Mouse (Mus musculus) G1E (cell line): Measurements from ENCODE around the gene Pnck.

Experiments used
- CTCF ChIP-seq: IDR thresholded peaks from 2 replicates; pipeline ENCODE4 v1.5.1; 2012; ENCODE audit warnings: low read depth, low read length, inconsistent platforms, mixed read lengths
- GATA1 ChIP-seq: IDR thresholded peaks from 2 replicates; pipeline ENCODE4 v1.6.1; 2012; ENCODE audit warnings: borderline replicate concordance, low read length, inconsistent platforms, mixed read lengths
- POLR2AphosphoS5 ChIP-seq: IDR thresholded peaks from 2 replicates; pipeline ENCODE4 v1.6.1; 2012; ENCODE audit warnings: low read depth, low read length, inconsistent platforms; ENCODE audit not compliant: insufficient replicate concordance

- TF ChIP-seq CTCF: no peak
- no peak for TF ChIP-seq POLR2AphosphoS5
- no peak for TF ChIP-seq GATA1
These were observed 20.7 kb downstream of the Pnck start, which contains the start of gene Dusp9 for GRCm38 (mm10) chrX:73639255-73639675.
